Mouse (Mus musculus) ES-E14 (cell line): ENCODE results near the gene Ankrd24.

Experiments used
- CHD2 ChIP-seq: IDR thresholded peaks from 2 replicates; pipeline ENCODE4 v1.6.1; 2014; ENCODE audit warnings: mild to moderate bottlenecking, low read depth, low read length, inconsistent platforms
- HCFC1 ChIP-seq: IDR thresholded peaks from 2 replicates; pipeline ENCODE4 v1.6.1; 2012; ENCODE audit warnings: low read length, inconsistent platforms, borderline replicate concordance; ENCODE audit not compliant: insufficient read depth
- MAFK ChIP-seq: IDR thresholded peaks from 2 replicates; pipeline ENCODE4 v1.6.1; 2014; ENCODE audit warnings: mild to moderate bottlenecking, low read depth, low read length, inconsistent platforms; ENCODE audit not compliant: insufficient read depth
- ZNF384 ChIP-seq: IDR thresholded peaks from 2 replicates; pipeline ENCODE4 v1.6.1; 2012; ENCODE audit warnings: low read depth, low read length, inconsistent platforms

DNA sequence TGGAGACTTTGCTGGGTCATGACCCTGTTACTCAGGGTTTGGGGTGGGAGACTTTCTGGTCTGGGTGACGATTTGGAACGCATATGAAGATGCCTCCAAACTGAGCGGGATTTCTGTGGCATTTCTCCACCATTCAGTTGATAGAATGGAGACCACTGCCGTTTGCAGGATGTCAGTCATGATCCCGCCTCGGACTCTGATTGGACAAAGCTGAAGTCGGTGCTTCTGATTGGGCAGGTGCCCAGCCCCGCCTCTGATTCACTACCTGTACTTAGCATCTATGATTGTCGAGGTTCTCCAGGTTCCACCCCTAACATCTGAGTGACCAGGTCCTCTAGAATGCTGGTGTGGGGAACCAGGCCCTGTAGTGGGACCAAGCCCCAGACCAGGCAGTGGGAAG is 7.6 kb upstream of the Ankrd24 start:
- TF ChIP-seq MAFK (no peak), HCFC1 (no peak), ZNF384 (no peak), CHD2 (peak; percentile 44; the same call in 1 of the 2 replicates)
